ENCODE assay signal across 8 mouse cellular contexts in the genomic region with DNA sequence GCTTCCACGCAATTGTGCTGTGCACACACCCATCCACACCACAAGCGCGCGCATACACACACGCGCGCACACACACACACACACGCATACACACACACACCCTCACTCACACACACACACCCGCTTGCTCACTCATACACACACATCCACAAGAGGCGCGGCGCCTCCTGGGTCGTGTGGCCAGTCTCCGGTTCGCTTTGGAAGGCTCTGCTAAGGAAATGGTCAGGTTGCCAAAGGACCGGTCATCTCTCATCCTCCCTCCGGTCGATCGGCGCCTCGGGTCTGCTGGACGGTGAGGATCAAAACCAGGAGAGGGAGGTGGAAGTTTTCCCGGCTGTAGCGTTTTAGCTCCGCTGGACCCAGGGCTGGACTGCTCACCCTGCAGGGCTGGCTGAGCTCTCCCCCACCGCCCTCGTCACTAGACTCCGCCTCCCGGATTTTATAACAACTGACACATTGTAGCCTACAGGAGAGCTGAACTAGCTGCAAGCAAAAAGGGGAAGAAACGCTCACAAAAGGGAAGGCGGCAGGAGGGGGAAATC. TPM values are rescaled to one million over a fixed set of nuclear protein-coding genes. Genes with fewer than 3 reads are reported as not detected.
DNase-seq lines count a peak whose midpoint lies in the region; ATAC-seq and TF ChIP-seq lines count a peak whose summit lies in the region.

A gene (minus strand): TSS at position 372 of the 542 bp plus-strand sequence.

- no peak for TF ChIP-seq POLR2A in lung, adult 2 months (IDR thresholded peaks at IDR 0.05; ENCODE audit: borderline replicate concordance, extremely low read depth, low read depth, low read length)

- no peaks in the 10 kb centered on the region for H3K9me3 ChIP-seq in forebrain, embryonic 16.5 days (ENCODE audit: control insufficient read depth, low read length)
- H3K9me3 ChIP-seq in neural tube, embryonic 15.5 days (replicated peaks): no peaks in the 10 kb centered on the region

- peak; percentile 55 for DNase-seq in ES-CJ7 (ENCODE audit: low read depth, low spot score)
- DNase-seq in heart, postnatal 36 days: peak; percentile 70 to 75
- peak; percentile 84 to 93 for DNase-seq in layer of hippocampus, adult 2 months (ENCODE audit: low spot score in 2 of 2)
- DNase-seq in lung, adult 2 months: peak; percentile 67
- DNase-seq in thymus, adult 18-20 months: peak; percentile 30 to 44

- peaks cover 32% of the 10 kb centered on the region for H3K4me1 ChIP-seq in forebrain, embryonic 16.5 days (replicated peaks; ENCODE audit: control insufficient read depth, insufficient read depth, low read length)
- no peaks in the 10 kb centered on the region; the same call in 1 of the 2 replicates for H3K4me1 ChIP-seq in lung, adult 2 months (ENCODE audit: control insufficient read depth, insufficient read depth, low read length)
- peaks cover 44% of the 10 kb centered on the region for H3K4me1 ChIP-seq in neural tube, embryonic 15.5 days

- intact Hi-C loops in heart, postnatal 36 days (cut with DNase I): loop anchor here (5.0 kb wide), 1 partner anchor 105 kb away; no protein-coding TSS in a partner anchor

- peak within 1 kb of the TSS; percentile 75 for H3K4me2 ChIP-seq in forebrain, embryonic 16.5 days (ENCODE audit: low read length)
- H3K4me2 ChIP-seq in neural tube, embryonic 15.5 days: peak within 1 kb of the TSS; percentile 69

- H3K9ac ChIP-seq in forebrain, embryonic 16.5 days (replicated peaks; ENCODE audit: low read depth, low read length): peak within 1 kb of the TSS; percentile 92
- H3K9ac ChIP-seq in neural tube, embryonic 15.5 days (replicated peaks): peak within 1 kb of the TSS; percentile 68

- peak; percentile 56 for TF ChIP-seq CTCF in layer of hippocampus, adult 2 months (conservative IDR thresholded peaks at IDR 0.05)
- no peak for TF ChIP-seq CTCF in lung, adult 2 months (IDR thresholded peaks at IDR 0.05; ENCODE audit: insufficient read depth, low read length)

- peak; percentile 89 for ATAC-seq in cerebellum, adult (ENCODE audit: insufficient number of reproducible peaks, low FRiP score, low TSS enrichment)
- ATAC-seq in forebrain, embryonic 16.5 days: peak; percentile 93
- ATAC-seq in neural tube, embryonic 15.5 days (ENCODE audit: low FRiP score): peak; percentile 90

- peak within 1 kb of the TSS; percentile 87 for H3K27ac ChIP-seq in forebrain, embryonic 16.5 days (ENCODE audit: low read length)
- H3K27ac ChIP-seq in layer of hippocampus, adult 2 months: peak within 1 kb of the TSS; percentile 93
- H3K27ac ChIP-seq in neural tube, embryonic 15.5 days (replicated peaks): peak within 1 kb of the TSS; percentile 98

- H3K4me3 ChIP-seq in forebrain, embryonic 16.5 days (replicated peaks; ENCODE audit: low read length): peak within 1 kb of the TSS; percentile 92
- peak within 1 kb of the TSS; percentile 91 for H3K4me3 ChIP-seq in layer of hippocampus, adult 2 months
- peak within 1 kb of the TSS; percentile 67 for H3K4me3 ChIP-seq in lung, adult 2 months (replicated peaks; ENCODE audit: extremely low read depth, low read depth, low read length)
- peak within 1 kb of the TSS; percentile 58 for H3K4me3 ChIP-seq in neural tube, embryonic 15.5 days (replicated peaks)

- WGBS in forebrain, embryonic 16.5 days: 0% methylated on average over 31 of the region's 31 CpGs
- under 1% methylated on average over 31 of the region's 31 CpGs for WGBS in lung, adult 2 months
- WGBS in neural tube, embryonic 15.5 days: under 1% methylated on average over 31 of the region's 31 CpGs

- no peaks in the 10 kb centered on the region for H3K36me3 ChIP-seq in forebrain, embryonic 16.5 days (ENCODE audit: control insufficient read depth, insufficient read depth)
- H3K36me3 ChIP-seq in neural tube, embryonic 15.5 days: no peaks in the 10 kb centered on the region

- H3K27me3 ChIP-seq in forebrain, embryonic 16.5 days (replicated peaks; ENCODE audit: control insufficient read depth, insufficient read depth, low read length): no peaks in the 10 kb centered on the region
- no peaks in the 10 kb centered on the region for H3K27me3 ChIP-seq in neural tube, embryonic 15.5 days (replicated peaks)

RNA-seq across cellular contexts. Expression of the gene that starts here (rescaled TPM):
- 32.2 and 37.2 TPM in 2 replicates for polyA plus RNA-seq in forebrain, embryonic 16.5 days (2015; fragmentation: Nextera tagmentation; extraction: Ambion mirVana)
- total RNA-seq in heart, postnatal 36 days (2021): 1 to 10 TPM in 1 of 2 experiments, under 1 TPM in 1; 0.81 to 1.0 TPM
- 100 to 1,000 TPM; 288 to 291 TPM for total RNA-seq in layer of hippocampus, adult 2 months (2021)
- 1.2 and 1.6 TPM in 2 replicates for polyA plus RNA-seq in lung, adult 2 months (2012; rRNA removed)
- polyA plus RNA-seq in neural tube, embryonic 15.5 days (2015; fragmentation: Nextera tagmentation; extraction: Ambion mirVana): 24.1 and 26.3 TPM in 2 replicates

Comparison
In these comparisons a context has a peak if more than half of its experiments do, and no peak if none do; other contexts are left out.
1. Peak in every context shown above with its lines: DNase-seq, ATAC-seq, H3K4me3 ChIP-seq and H3K27ac ChIP-seq.
2. RNA of the gene that starts here (total RNA-seq): 288 to 291 TPM in layer of hippocampus, adult 2 months; 0.81 to 1.0 TPM in heart, postnatal 36 days; every median in the first group is over 100 times any median in the second.
3. DNase-seq: peak in every context shown above with its lines; median percentile 88 in layer of hippocampus, adult 2 months; 72 in heart, postnatal 36 days; 67 in lung, adult 2 months; 55 in ES-CJ7; 37 in thymus, adult 18-20 months.